Mouse (Mus musculus): ENCODE measurements around the gene Ddx27.

The Ddx27 gene

GRCm38 (mm10) chr2:167028553-167028952, 13.6 kb downstream of the Ddx27 start:
- DNase-seq (ENCODE audit: low spot score in 2 of 2) = no peak

DNA sequence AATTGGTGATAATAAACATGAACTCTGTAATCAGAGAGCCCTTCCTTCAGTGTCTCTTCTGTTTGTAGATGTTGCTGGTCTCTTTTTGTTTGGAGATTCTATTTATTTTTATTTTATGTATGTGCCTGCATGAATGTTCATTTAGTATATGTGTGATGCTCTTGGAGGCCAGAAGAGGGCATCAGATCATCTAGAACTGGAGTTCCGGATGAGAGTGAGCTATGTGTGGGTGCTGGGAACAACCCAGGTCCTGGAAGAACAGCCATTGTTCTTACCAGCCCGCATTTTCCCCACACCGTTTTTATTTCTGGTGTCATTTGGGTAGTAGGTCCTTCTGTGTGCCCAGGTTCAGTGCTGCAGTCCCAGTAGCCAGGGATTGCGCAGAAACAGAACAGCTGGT, 15.5 kb downstream of the Ddx27 start:
- no peak for DNase-seq (ENCODE audit: low spot score in 2 of 2)

GRCm38 (mm10) chr2:167037710-167038109, 22.7 kb downstream of the Ddx27 start:
- DNase-seq (ENCODE audit: low spot score in 2 of 2) = no peak

GRCm38 (mm10) chr2:167038297-167038696, 23.3 kb downstream of the Ddx27 start:
- no peak for DNase-seq (ENCODE audit: low spot score in 2 of 2)

DNA sequence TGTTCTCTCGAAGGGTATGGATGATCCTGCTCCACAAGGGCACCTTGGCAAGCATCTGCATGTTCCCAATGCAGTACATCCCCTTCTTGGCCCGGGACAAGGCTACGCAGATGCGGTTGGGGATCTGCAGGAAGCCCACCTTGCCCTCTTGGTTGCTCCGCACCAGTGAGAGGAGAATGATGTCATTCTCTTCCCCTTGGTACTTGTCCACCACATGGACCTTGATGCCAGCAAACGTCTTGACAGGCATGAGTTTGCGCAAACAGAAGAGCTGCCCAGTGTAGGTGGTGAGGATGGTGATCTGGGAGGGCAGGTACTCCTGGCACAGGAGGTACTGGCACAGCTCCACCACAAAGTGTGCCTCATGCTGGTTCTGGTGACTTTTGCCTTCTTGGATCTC, 23.7 kb downstream of the Ddx27 start:
- DNase-seq (ENCODE audit: low spot score in 2 of 2) = no peak

DNA sequence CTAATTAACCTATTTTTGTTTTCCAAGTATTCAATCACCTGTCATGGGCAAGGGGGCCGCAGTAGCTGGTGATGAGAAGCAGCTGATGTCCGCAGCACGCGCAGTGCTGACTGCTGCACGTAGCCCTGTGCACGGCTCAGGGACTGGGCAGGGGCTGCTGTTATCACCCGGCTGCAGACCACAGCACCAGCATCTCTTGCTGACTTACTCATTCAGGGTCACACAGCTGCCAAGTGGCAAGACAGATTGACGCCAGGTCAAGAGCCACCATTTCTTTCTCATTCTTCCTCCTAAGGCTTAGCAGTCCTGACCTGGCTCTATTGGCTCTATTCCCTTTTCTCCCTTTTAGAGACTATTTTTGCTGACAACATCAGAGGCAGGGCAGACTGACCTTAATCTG, 24.4 kb downstream of the Ddx27 start:
- DNase-seq (ENCODE audit: low spot score in 2 of 2) = no peak

- no peak for DNase-seq (ENCODE audit: low spot score in 2 of 2)
Observed at GRCm38 (mm10) chr2:167043400-167044121, 28.6 kb downstream of the Ddx27 start.

GRCm38 (mm10) chr2:167048223-167048622, 33.2 kb downstream of the Ddx27 start:
- DNase-seq (ENCODE audit: low spot score in 2 of 2) = no peak

DNA sequence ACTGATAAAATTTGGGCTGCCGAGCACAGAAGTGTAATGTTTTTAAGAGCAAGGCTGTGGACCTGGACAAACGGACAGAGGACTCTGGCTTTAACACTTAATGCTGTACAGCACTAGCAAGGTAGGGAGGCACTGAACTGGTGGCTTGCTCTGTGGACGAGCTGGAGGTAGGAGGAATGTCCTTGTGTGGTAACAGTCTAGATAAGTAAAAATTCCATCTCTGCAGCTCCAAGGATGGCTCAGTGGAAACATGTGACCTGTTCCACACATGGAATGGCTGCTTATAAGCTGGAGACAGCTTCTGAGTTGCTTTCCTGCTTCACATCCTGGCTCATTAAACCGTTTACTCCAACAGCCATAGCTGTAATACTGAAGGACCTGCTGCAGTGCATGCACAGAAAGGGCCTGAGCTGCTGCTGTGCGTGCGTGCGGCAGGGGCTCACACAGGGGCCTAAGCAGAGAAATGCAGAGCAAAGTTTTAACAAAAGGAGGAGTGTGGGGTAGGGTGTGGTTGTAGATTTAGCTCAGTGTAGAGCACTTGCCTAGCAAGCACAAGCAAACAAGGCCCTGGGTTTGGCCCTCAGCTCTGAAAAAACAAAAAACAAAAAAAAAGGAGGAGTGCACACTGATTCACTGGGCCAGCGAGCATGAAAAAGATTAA, 33.8 kb downstream of the Ddx27 start:
- DNase-seq (ENCODE audit: low spot score in 2 of 2) = no peak

DNA sequence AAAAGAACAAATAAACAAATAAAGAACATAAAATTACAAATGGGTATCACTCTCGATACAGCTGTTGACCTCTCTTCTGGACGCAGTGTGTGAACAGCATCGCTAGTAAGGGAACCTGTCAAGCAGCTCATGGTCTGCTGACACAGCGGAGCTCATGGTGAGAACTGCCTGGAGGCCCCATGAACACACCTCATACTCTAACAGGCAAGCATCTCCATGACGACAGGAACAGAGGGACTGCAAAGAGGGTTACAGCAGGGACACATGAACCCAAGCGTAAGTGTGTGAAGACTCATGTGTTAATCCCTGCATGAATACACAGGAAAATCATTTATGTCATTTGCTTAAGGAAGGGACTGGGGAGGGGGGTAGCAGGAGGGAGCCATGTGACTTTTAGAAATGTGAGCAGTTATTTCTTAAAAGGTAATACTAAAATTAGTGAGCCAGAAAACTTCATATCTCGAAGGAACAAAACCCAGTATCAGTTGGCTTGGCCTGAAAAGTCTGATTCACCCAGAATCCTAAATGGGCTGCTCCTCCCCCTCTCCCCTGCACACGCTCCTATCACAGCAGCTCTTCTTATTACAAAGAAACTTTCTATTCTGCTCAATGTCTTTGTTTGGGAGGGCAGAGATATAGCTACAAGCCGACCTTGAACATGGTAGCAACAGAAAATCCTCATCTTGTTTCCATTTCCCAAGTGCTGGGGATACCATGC, 38.3 kb downstream of the Ddx27 start:
- DNase-seq (ENCODE audit: low spot score in 2 of 2) = no peak

- DNase-seq (ENCODE audit: low spot score in 2 of 2) = peak; percentile 37 to 47
Observed at GRCm38 (mm10) chr2:167055386-167055785, 40.4 kb downstream of the Ddx27 start.

DNA sequence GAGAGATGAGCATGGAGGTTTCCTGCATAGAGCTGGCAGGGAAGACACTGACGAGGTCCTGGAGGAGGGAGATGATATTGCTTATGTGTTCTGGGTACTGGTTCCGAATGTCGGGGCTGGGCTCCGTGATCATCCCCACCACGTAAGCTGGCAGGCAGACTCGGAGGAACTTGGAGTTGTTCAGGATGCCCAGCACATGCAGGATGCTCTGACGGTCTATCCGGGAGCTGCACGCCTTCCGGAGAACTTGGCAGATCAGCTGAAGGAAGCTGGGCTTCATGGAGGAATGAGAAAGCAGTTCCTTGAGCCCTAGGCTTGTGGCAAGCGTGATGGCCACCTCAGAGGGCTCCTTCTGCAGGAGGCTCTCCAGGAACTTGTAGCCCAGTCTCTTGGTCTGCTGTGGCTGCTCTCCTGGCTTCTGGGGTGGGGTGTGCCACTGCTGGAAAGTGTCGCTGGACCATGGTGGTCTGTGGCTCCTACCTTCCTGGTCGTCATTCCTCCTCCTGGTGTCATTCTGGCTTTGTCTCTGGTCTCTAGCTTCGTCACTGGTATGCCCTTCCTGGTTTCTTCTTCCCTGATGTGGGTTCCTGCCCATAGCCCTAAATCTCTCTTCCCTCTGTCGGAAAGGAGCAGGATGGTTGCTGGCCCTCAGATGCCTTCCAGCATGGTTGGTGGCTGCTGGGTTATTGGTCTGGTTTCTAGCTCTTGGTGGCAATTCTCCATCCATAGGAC, 41.4 kb downstream of the Ddx27 start:
- DNase-seq (ENCODE audit: low spot score in 2 of 2) = no peak

DNA sequence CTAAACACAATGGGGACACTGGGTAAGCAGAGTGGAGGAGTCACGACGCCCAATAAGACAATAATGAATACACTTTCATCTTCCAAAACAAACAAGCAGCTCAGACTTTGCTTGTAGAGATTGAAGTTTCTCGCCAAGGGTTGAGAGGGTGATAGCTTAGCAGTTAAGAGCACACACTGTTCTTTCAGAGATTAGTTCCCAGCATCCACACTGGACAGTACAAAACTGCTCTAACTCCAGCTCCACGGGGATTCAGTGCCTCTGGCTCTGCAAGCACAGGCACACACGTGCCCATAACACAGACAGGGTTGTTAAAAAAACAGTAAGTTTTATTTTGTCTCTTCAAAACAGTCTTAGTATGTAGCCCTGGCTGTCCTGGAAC, 41.9 kb downstream of the Ddx27 start:
- DNase-seq (ENCODE audit: low spot score in 2 of 2) = no peak

GRCm38 (mm10) chr2:167058201-167058600, 43.2 kb downstream of the Ddx27 start:
- DNase-seq (ENCODE audit: low spot score in 2 of 2) = no peak

DNA sequence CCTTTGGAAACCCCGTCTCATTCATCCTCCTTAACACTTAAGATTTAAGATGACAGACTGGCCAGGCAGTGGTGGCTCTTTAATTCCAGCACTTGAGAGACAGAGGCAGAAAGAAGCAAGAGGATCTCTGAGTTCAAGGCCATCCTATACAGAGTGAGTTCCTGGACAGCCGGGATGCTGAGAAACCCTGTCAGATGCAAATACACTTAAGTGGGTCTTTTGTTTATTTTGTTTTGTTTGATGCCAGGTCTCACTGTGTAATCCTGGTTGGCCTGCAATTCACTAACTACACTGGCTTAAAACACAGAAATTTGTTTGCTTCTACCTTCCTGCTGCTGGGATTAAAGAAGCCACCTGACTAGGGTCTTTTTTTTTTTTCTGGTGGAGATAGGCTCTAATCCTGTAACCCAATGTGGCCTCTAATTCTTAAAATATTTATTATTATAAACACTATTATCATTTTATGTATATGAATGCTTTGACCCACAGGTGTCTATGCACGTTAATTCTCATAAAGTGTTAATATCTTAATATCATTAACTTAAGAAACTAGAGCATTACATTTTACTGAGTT, 43.9 kb downstream of the Ddx27 start:
- no peak for DNase-seq (ENCODE audit: low spot score in 2 of 2)

- no peak for DNase-seq (ENCODE audit: low spot score in 2 of 2)
Observed at GRCm38 (mm10) chr2:167059536-167059935, 44.5 kb downstream of the Ddx27 start.

DNA sequence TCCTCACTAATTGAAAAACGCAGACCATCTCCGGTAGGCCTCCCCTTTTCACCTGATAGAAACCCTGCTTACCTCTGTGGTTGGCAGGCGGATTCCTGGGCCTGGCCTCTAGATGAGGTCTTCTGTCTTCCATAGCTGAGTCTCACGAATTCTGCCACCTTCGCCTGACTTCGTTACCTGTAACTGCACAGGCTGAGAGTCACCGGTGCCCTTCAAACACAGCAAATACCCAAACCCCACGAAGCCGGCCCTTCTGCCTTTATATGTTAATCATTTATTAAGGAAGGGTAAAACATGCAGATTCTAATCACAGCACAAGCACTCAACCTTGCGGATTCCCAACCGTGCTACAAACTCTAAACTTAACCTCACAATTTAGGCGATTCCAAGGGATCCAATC, 45.0 kb downstream of the Ddx27 start:
- DNase-seq (ENCODE audit: low spot score in 2 of 2) = no peak

DNA sequence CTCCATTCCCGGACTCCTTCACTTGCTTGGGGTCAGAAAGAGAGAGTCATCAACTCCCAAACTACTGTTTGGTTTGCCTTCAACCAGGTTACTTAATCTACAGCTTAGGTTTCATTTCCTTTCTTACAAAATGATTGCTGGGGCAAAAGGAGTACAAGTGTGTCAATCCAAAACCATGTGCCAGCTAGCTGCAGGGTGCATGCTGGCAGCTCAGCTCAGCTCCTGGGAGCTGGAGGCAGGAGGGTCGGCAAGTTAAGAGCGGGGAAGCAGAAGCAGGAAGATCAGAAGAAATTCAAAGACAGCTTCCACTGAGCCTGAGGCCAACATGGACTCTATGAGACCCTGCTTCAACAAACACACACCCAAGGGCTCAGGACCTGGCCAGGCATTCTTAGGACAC, 45.4 kb downstream of the Ddx27 start:
- peak in 1 of 2 experiments; percentile 24 for DNase-seq (ENCODE audit: low spot score in 2 of 2)

DNA sequence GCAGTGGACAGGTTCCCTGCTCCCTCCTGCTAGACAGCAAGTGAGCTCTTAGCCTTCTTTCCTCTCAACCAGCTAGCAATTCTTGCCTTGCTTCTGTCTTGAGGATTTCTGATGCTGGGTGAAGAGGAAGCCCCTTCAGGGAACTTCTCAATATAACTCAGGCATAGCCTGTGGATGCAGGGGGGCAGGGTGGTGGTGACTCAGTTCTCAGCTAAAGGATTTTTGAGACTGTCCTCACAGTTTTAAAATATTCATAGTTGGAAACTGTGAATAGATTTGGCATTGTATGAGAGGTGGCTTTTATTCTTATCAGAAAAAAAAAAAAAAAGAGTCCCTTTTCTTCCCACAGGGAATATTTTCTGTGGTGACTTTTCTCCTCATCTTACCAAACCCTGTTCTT, 45.8 kb downstream of the Ddx27 start:
- DNase-seq (ENCODE audit: low spot score in 2 of 2) = no peak

DNA sequence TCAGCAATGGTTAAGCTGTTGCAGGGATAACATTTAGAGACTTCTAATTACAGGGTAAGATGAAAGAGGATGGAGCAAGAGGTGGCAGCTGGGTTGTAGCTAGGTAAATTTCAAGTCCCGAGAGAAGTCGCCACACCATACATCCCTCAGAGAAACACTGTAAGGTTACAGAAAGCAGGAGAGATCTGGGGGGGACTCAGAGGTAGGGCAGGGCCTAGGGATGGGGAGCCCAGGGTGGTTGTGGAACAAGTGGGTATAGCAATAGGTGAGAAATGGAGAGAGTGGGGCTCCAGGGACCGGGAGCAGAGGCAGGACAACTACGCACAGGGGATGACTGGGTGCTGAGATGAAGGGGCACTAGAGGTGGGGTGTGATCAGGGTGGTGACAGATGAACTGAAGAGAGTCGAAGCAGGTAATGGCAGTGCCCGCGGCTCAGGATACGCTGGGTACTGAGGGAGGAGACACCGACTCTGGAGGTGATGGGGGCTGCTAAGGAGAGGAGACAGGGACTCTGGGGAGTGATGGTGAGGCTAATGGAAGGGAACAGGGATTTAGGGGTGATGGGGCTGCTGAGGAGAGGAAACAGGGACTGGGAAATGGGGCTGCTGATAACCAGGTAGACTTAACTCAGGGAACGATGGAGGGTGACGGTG, 46.5 kb downstream of the Ddx27 start:
- DNase-seq (ENCODE audit: low spot score in 2 of 2) = no peak

- DNase-seq (ENCODE audit: low spot score in 2 of 2) = peak; percentile 93 to 96
Observed at GRCm38 (mm10) chr2:167062497-167062911, 47.5 kb downstream of the Ddx27 start.
